Mouse (Mus musculus) lung, postnatal 0 days (tissue): ENCODE measurements around the gene Pgam2.
A peak's percentile ranks its signal among the peaks of the same experiment; 100 is the strongest.

Source experiments
- CTCF ChIP-seq: IDR thresholded peaks from 2 replicates; pipeline ENCODE4 v1.5.1; 2016; ENCODE audit warnings: antibody characterized with exemption, mild to moderate bottlenecking
- EP300 ChIP-seq: IDR thresholded peaks from 2 replicates; pipeline ENCODE4 v1.6.1; 2016; ENCODE audit warnings: antibody characterized with exemption, mild to moderate bottlenecking, control low read depth

DNA sequence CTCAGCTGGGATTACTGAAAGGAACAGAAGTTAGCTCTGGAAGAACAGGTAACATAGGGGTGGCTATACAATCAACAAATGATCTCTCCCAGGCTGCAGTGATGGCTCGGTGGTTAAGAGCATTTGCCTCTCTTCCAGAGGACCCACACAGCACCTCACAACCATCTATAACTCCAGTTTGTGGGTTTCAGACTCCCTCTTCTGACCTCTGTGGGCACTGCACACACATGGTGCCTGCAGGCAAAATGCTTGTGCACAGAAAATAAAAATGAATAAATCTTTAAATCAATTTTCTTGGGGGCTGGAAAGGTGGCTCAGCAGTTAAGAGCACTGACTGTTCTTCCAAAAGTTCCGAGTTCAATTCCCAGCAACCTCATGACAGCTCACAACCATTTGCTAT is 25.1 kb downstream of the Pgam2 start:
- TF ChIP-seq CTCF (peak; percentile 59), EP300 (no peak)
